Mouse (Mus musculus) retina, embryonic 14.5 days (tissue): Measurements from ENCODE around the gene Rnase11.
A peak's percentile ranks its signal among the peaks of the same experiment; 100 is the strongest.

Experiments
- DNase-seq: peaks from one replicate; pipeline ENCODE4 v3.0.0-alpha.2; 2015; ENCODE audit warnings: low spot score

The Rnase11 gene

GRCm38 (mm10) chr14:51050063-51050462, at the start of gene Rnase11:
Gene Rnase11 (minus strand): TSS chr14:51050163.
- no peak for DNase-seq

GRCm38 (mm10) chr14:51098921-51099320, 49.0 kb upstream of the Rnase11 start:
- no peak for DNase-seq

- peak; percentile 54 for DNase-seq
These were observed 48.3 kb upstream of the Rnase11 start for GRCm38 (mm10) chr14:51098300-51098699.

GRCm38 (mm10) chr14:51095736-51096524, 46.0 kb upstream of the Rnase11 start:
- no peak for DNase-seq

GRCm38 (mm10) chr14:51094921-51095320, 45.0 kb upstream of the Rnase11 start:
- DNase-seq, result no peak

- no peak for DNase-seq
These were observed 44.3 kb upstream of the Rnase11 start for GRCm38 (mm10) chr14:51094096-51094875.

- no peak for DNase-seq
These were observed 43.5 kb upstream of the Rnase11 start for GRCm38 (mm10) chr14:51093496-51093895.

- peak; percentile 16 for DNase-seq
These were observed 42.2 kb upstream of the Rnase11 start for GRCm38 (mm10) chr14:51092073-51092620.

- peak; percentile 54 for DNase-seq
These were observed 41.2 kb upstream of the Rnase11 start, which contains the start of the genes Rnase4 and Ang for GRCm38 (mm10) chr14:51090921-51091900. Gene Rnase4 (plus strand): TSS chr14:51091077. Gene Ang (plus strand): TSS chr14:51091150.

GRCm38 (mm10) chr14:51090077-51090781, 40.3 kb upstream of the Rnase11 start:
- DNase-seq, result peak; percentile 94

GRCm38 (mm10) chr14:51089674-51090076, 39.7 kb upstream of the Rnase11 start:
- DNase-seq, result no peak

GRCm38 (mm10) chr14:51088970-51089673, 39.2 kb upstream of the Rnase11 start:
- DNase-seq, result peak; percentile 99

GRCm38 (mm10) chr14:51088166-51088969, 38.4 kb upstream of the Rnase11 start:
- peak; percentile 86 for DNase-seq

- DNase-seq, result no peak
These were observed 37.8 kb upstream of the Rnase11 start for GRCm38 (mm10) chr14:51087762-51088161.

GRCm38 (mm10) chr14:51085911-51086310, 35.9 kb upstream of the Rnase11 start:
- no peak for DNase-seq

GRCm38 (mm10) chr14:51085086-51085485, 35.1 kb upstream of the Rnase11 start:
- DNase-seq, result no peak

GRCm38 (mm10) chr14:51083805-51084204, 33.8 kb upstream of the Rnase11 start:
- DNase-seq, result no peak

GRCm38 (mm10) chr14:51082599-51083581, 32.9 kb upstream of the Rnase11 start:
- peak; percentile 88 for DNase-seq
